Mouse (Mus musculus) adipocyte (in vitro differentiated cells): ENCODE results near the gene Pebp1.
A peak's percentile ranks its signal among the peaks of the same experiment; 100 is the strongest.

Experiments
- DNase-seq: peaks from one replicate; pipeline ENCODE4 v3.0.0-alpha.2; 2016; ENCODE audit warnings: low spot score

Pebp1 gene

DNA sequence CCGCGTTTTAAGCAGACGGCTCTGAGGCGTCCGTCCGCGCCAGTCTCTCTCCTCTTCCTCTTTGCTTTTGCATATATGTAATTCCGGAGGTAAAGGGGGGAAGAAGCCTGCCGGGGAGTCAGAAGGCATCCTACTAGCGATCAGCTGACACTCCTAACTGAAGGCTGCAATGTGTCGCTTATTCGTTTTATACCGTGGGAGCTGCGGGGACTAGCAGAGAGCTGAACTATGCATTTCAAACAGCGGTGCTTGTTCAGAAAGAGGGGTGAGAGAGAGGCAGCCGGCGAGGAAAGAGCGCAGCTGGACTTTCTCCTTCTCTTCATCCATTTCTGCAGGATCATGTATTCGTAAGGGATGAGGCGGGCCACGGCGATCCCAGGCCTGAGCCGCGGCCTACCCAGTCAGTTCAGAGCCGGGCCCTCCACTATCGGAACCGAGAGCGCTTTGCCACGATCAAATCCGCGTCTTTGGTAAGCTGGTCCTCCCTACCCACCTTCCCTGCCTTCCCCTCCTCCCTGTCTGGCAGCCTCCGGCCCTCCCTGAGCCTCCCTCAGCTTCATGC lies 46.6 kb downstream of the Pebp1 start:
- peak; percentile 37 for DNase-seq

DNA sequence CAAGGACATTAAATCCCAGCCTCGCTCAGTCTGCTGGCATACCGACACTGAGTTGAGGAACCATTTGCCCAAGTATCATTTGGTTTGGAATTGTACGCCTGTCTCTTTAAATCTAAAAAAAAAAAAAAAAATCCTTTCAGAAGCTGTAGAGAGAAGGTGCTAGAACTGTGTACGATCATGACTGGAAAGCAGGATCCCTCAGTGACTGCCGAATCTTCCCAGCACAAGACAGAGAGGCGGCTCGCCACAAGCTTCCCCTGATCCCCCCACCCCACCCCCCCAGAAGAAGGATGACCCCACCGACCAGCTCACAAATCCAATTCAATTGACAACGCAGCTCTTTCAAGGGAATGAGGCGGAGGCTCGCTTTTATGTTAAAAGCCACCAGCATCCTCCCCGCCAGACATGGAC lies 47.1 kb downstream of the Pebp1 start:
- DNase-seq, result peak; percentile 19

DNA sequence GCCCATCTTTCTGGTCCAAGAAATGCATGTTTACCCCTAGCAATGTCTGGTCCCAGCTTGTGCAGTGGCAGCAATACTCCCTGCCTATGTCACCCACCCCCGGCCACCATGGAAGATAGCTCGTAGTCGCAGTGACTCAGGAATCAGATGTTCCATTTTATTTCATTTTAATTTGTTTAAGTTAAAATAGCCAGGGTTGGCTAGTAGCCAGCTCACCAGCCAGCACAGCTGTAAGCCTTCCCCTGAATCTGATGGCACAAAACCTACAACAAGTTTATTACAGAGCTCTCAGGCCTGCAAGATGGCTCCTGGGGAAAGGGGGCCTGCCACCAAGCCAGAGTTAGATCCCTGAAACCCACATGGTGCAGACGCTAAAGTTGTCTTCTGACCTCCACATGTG lies 48.3 kb downstream of the Pebp1 start:
- no peak for DNase-seq

DNA sequence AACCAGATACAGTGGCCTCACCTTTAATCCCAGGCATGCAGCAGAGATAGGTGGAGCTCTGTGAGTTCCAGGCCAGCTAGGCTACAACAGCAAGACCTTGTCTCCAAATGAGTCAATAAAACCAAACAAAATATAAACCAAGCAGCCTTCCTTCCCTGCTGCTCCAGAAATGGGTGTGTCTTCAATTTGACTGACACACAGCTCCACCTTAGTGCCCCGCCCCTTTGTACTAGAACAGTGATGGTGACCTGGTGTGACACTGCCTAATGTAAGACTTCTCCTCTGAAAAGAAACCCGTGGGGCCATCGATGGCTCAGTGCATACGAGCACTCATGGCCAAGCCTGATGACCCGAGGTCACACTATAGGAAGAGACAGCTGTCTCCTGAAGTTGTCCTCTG lies 50.9 kb downstream of the Pebp1 start:
- no peak for DNase-seq
